Mouse (Mus musculus): Measurements from ENCODE around the gene E2f4.
"Not testable (repeated sequence)": the region's sequence is repeated elsewhere in the genome, so short reads cannot be mapped to it uniquely, and the experiment has no call there.

The E2f4 gene

GRCm38 (mm10) chr8:105269461-105269947 lies 28.0 kb upstream of the E2f4 start, which contains the start of gene Hsf4:
Gene Hsf4, plus strand, starts transcription at chr8:105269801.
- DNase-seq (ENCODE audit: low spot score) = no peak

GRCm38 (mm10) chr8:105270101-105270915 lies 27.2 kb upstream of the E2f4 start:
- no peak for DNase-seq (ENCODE audit: low spot score)

- no peak for DNase-seq (ENCODE audit: low spot score)
Measured at GRCm38 (mm10) chr8:105270916-105271186, 26.6 kb upstream of the E2f4 start.

GRCm38 (mm10) chr8:105275387-105275786 lies 22.1 kb upstream of the E2f4 start:
- DNase-seq (ENCODE audit: low spot score) = no peak

- DNase-seq (ENCODE audit: low spot score) = no peak
Measured at GRCm38 (mm10) chr8:105275840-105276239, 21.6 kb upstream of the E2f4 start, which contains the start of gene Nol3. Gene Nol3, plus strand, starts transcription at chr8:105276140.

- no peak for DNase-seq (ENCODE audit: low spot score)
Measured at GRCm38 (mm10) chr8:105276292-105277120, 21.0 kb upstream of the E2f4 start.

GRCm38 (mm10) chr8:105278911-105279334 lies 18.5 kb upstream of the E2f4 start:
- DNase-seq (ENCODE audit: low spot score) = no peak

- no peak for DNase-seq (ENCODE audit: low spot score)
Measured at GRCm38 (mm10) chr8:105280567-105280966, 16.9 kb upstream of the E2f4 start.

GRCm38 (mm10) chr8:105281821-105282220 lies 15.6 kb upstream of the E2f4 start:
- DNase-seq (ENCODE audit: low spot score) = no peak

- no peak for DNase-seq (ENCODE audit: low spot score)
Measured at GRCm38 (mm10) chr8:105282239-105282638, 15.2 kb upstream of the E2f4 start.

GRCm38 (mm10) chr8:105283074-105283473 lies 14.4 kb upstream of the E2f4 start:
- DNase-seq (ENCODE audit: low spot score) = no peak

GRCm38 (mm10) chr8:105285514-105285913 lies 11.9 kb upstream of the E2f4 start:
- no peak for DNase-seq (ENCODE audit: low spot score)

- DNase-seq (ENCODE audit: low spot score) = no peak
Measured at GRCm38 (mm10) chr8:105286907-105287306, 10.6 kb upstream of the E2f4 start.

GRCm38 (mm10) chr8:105288231-105288630 lies 9.2 kb upstream of the E2f4 start:
- no peak for DNase-seq (ENCODE audit: low spot score)

GRCm38 (mm10) chr8:105288958-105289732 lies 8.3 kb upstream of the E2f4 start:
- DNase-seq (ENCODE audit: low spot score) = peak; percentile 85

GRCm38 (mm10) chr8:105289805-105290460 lies 7.5 kb upstream of the E2f4 start, which contains the start of gene 4931428F04Rik:
Gene 4931428F04Rik, minus strand, starts transcription at chr8:105289864.
- no peak for DNase-seq (ENCODE audit: low spot score)

GRCm38 (mm10) chr8:105290554-105291314 lies 6.7 kb upstream of the E2f4 start:
- peak; percentile 90 for DNase-seq (ENCODE audit: low spot score)

- not testable (repeated sequence) for DNase-seq (ENCODE audit: low spot score)
Measured at GRCm38 (mm10) chr8:105291364-105291763, 6.1 kb upstream of the E2f4 start.

- DNase-seq (ENCODE audit: low spot score) = not testable (repeated sequence)
Measured at GRCm38 (mm10) chr8:105291802-105292201, 5.7 kb upstream of the E2f4 start.

GRCm38 (mm10) chr8:105292471-105292870 lies 5.0 kb upstream of the E2f4 start:
- DNase-seq (ENCODE audit: low spot score) = no peak

- DNase-seq (ENCODE audit: low spot score) = no peak
Measured at GRCm38 (mm10) chr8:105293405-105293804, 4.1 kb upstream of the E2f4 start.
